Mouse (Mus musculus) monocyte, adult 2 months (primary cell): ENCODE measurements at regions not wholly inside any gene's neighbourhood (a gene's known extent, or its start where the extent isn't known, plus 50 kb on each side); places are given as distances from the start of the nearest gene placed in this dataset.
A peak's percentile ranks its signal among the peaks of the same experiment; 100 is the strongest.

Experiments used
- DNase-seq, 2 experiments: peaks; one replicate each; pipeline ENCODE4 v3.0.0; 2022; ENCODE audit warnings: low spot score in 2 of 2, low read depth in 1 of 2

- no peak for DNase-seq
Observed at GRCm38 (mm10) chr4:98200701-98201100, 182.4 kb downstream of the Tm2d1 start.

DNA sequence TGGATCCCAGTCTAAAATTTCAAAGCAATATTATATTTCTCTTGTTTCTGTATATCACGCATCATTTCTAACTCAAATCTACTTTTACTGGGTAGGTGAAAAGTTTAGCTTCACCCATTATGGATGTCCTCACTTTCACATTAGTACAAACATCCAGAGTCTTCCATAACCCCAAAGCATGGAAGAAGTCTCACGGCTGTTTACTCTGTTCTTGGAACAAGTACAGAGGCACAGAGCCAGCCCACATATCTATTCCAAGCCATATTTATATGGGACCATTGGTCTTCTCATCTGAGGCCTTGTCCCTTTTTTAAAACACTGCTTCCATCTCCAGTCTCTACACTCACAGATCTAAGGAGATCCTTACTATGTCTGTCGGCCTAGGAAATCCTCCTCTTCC lies 192.8 kb downstream of the Tm2d1 start:
- no peak for DNase-seq

DNA sequence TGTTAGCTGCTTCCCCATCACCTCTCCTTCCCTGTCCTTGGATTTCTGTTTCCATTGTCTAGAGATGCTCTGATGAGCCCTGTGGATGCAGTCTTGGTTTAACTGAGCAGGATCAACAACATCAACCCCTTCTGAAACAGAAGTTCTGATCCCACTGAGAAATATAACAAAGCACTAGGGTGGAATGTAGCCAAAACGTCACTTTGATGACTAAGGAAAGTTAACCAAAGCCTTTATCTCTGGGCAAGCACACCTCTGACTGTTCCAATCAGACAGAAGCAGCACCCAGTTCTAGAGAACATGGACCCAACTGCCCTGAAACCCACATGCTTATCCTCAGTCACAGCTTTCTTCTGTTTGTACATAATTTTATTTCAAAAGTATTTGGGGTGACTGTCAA lies 193.2 kb downstream of the Tm2d1 start:
- DNase-seq, result no peak

GRCm38 (mm10) chr4:98188944-98189343 lies 194.2 kb downstream of the Tm2d1 start:
- peak in 1 of 2 experiments; percentile 2 for DNase-seq

DNA sequence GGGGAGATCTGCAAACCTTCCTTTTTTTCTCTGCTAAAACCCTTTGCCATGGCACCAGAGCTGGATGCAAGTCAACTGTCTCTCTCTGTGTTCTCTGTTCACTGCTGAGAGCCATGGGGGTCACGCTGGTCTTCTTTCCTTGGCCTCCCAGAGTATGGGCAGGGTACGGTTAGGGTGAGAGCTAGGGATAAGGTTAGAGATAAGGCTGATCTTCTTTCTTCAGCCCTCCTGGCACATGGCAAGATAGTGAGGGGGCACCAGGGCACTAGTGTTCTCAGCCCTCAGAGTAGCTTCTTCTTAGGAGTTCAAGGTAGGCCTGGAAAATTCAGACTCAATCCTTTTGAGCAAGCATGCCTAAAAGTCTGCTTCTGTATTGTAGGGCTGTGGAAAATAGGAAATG lies 196.1 kb downstream of the Tm2d1 start:
- no peak for DNase-seq

DNA sequence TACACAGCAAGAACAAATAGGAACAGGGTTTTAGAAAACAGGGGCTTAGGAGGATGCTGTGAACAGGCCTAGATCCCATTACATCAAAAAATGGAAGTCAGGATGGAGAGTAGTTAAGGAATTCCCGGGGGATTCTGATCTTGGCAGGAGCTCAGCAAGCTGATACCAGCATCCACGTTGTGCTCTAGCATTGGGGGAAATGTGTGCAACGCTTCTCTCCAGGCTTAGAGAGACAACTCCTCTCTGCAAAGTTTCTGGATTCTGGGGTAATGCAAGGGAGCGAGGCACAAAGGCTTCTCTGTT lies 201.1 kb downstream of the Tm2d1 start:
- no peak for DNase-seq

DNA sequence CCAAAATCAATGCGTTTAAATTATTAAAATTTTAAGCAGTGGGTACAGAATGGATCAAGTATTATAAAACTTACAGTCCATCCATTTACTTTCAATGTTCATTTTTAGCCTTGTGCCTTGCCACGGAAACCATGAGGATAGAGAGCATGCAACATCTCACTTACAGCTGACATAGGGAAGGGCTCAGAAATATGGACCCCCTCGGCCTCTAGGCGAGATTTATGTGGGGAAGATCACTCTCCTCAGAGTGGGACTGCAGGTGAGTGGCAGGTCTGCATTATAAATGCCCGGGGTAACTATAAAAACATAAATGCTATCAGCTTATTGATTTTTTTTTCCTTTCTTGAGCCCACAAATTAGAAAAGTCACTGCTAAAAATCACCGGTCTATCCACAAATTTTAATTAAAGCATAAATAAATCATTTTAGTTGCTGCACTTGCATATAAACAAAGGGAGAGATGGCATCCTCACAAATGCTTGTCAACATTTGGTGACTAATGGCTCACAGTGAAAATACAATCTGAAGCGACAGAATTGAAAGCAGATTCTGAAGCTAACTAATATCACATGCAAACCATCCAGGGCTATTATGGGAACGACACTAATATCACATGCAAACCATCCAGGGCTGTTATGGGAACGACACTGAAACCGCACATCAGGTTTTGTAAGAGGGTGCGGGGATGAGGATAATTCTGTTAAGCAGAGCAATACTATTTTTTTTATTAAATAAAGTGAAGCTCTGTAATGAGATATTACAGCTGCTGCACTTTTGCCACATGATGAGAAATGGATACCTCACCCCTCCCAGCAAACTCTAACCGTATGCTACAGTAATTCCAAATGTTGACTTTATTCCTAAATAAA lies 201.7 kb downstream of the Tm2d1 start:
- no peak for DNase-seq

- DNase-seq, result no peak
Observed at GRCm38 (mm10) chr4:98180336-98180735, 202.8 kb downstream of the Tm2d1 start.
